Mouse (Mus musculus) adrenal gland, adult 10 weeks (tissue): ENCODE data around the gene Dclk3. TPM values are rescaled to one million over a fixed set of nuclear protein-coding genes. Genes with fewer than 3 reads are reported as not detected.

Source experiments
- polyA plus RNA-seq: library from polyadenylated mRNA; stranded (reverse); fragments of 350-450 nt; fragmentation: Illumina TruSeq; extraction: RNeasy Lipid Tissue Mini Kit (QIAGEN cat#74804); gene quantifications from one replicate; pipeline ENCODE4 v1.2.3, GENCODE M21; 2014; ENCODE audit warnings: low read depth, low replicate concordance

Gene Dclk3
- 0.29 TPM for polyA plus RNA-seq

DNA sequence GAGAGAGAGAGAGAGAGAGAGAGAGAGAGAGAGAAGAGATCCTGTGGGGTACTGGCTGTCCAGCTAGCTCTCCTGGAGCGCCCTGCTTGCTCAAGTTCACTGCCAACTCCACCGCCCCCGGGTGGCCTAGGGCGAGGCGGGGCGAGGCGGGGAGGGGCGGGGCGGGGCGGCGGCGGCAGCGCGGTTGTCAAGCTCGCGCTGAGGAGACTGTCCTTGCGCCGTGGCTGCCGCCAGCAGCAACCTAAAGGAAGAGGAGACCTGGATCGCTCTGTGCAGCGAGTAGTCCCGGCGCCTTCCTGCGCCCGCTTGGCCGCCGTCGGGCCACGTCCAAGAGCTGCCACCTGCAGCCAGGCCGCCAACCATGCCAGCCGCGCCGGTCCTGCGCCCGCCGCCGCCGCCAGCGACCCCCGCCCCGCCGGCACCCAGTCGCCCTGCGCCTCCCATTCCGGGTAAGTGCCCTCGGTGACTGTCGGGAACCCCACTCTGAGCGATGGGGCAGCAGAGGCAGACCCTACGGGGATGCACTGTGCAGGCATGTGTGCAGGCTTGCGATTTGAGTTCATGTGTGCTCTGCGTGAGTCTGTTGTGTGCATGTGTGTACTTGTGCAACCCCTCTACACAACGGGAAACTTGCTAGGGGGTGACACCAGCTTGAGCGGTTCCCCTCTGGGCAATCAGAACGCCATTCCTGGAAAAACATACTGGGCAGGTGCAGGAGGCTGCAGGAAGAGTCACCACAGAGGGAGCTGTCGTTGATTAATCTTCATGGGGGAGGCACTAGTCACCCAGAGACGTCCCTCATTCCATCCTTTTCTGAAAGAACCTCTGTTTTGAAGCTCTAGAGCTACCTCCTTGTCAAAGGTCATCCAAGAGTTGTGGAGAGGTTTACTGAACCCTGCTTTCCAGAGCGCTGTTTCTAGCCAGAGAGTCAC lies at the start of gene Dclk3:
Gene Dclk3, plus strand, starts transcription at position 178 of the 932 bp plus-strand sequence.

Other genes starting within 250 kb of the Dclk3 start
- gene Mlh1, start 167.3 kb upstream of the Dclk3 start, polyA plus RNA-seq = 28.1 TPM
- 154 TPM for gene Epm2aip1, start 167.2 kb upstream of the Dclk3 start, polyA plus RNA-seq
- 26.7 TPM for gene Trank1, start 127.3 kb upstream of the Dclk3 start, polyA plus RNA-seq